Mouse (Mus musculus): Measurements from ENCODE around the gene Tmem123. TPM values are rescaled to one million over a fixed set of nuclear protein-coding genes. Genes with fewer than 3 reads are reported as not detected.

Gene Tmem123
- polyA plus RNA-seq, 1 experiment from 2014 or later, result 119 TPM

- Histone ChIP-seq H3K4me1 (peaks cover under 1% of the 10 kb centered on the region; the same call in 1 of the 2 replicates), H3K4me3 (no peak overlapping the region), H3K27ac (replicated peaks) (no peak overlapping the region), H3K36me3 (peaks cover 61% of the 10 kb centered on the region), H3K27me3 (ENCODE audit: low read depth, poor library complexity, severe bottlenecking) (no peaks in the 10 kb centered on the region), H3K9me3 (replicated peaks) (no peaks in the 10 kb centered on the region)
- DNase-seq (ENCODE audit: low spot score), result no peak
- WGBS, result 85% methylated on average over 1 of the region's 1 CpGs
These were observed 13.8 kb downstream of the Tmem123 start for GRCm38 (mm10) chr9:7777652-7778051.

- Histone ChIP-seq H3K9me3 (replicated peaks) (no peaks in the 10 kb centered on the region), H3K4me1 (no peaks in the 10 kb centered on the region), H3K27me3 (ENCODE audit: low read depth, poor library complexity, severe bottlenecking) (no peaks in the 10 kb centered on the region), H3K36me3 (peaks cover 59% of the 10 kb centered on the region), H3K4me3 (no peak overlapping the region), H3K27ac (replicated peaks) (no peak overlapping the region)
- DNase-seq (ENCODE audit: low spot score), result no peak
- 87% methylated on average over 7 of the region's 7 CpGs for WGBS
These were observed 14.9 kb downstream of the Tmem123 start for GRCm38 (mm10) chr9:7778771-7779170.

- Histone ChIP-seq H3K36me3 (peaks cover 55% of the 10 kb centered on the region), H3K27ac (replicated peaks) (no peak overlapping the region), H3K4me3 (no peak overlapping the region), H3K4me1 (peaks cover 7% of the 10 kb centered on the region), H3K9me3 (replicated peaks) (no peaks in the 10 kb centered on the region), H3K27me3 (ENCODE audit: low read depth, poor library complexity, severe bottlenecking) (no peaks in the 10 kb centered on the region)
- 96% methylated on average over 4 of the region's 4 CpGs for whole genome bisulfite sequencing
- no peak for DNase-seq (ENCODE audit: low spot score)
These were observed 15.9 kb downstream of the Tmem123 start for GRCm38 (mm10) chr9:7779786-7780185.

GRCm38 (mm10) chr9:7780250-7781150 lies 16.7 kb downstream of the Tmem123 start:
- Histone ChIP-seq H3K27me3 (ENCODE audit: low read depth, poor library complexity, severe bottlenecking) (no peaks in the 10 kb centered on the region), H3K36me3 (peaks cover 57% of the 10 kb centered on the region), H3K4me1 (peaks cover 9% of the 10 kb centered on the region), H3K4me3 (no peak overlapping the region), H3K27ac (replicated peaks) (no peak overlapping the region), H3K9me3 (replicated peaks) (no peaks in the 10 kb centered on the region)
- WGBS, result 93% methylated on average over 8 of the region's 8 CpGs
- no peak for DNase-seq (ENCODE audit: low spot score)

- DNase-seq (ENCODE audit: low spot score), result no peak
- peaks cover 15% of the 10 kb centered on the region for H3K4me1 ChIP-seq
- no peaks in the 10 kb centered on the region for H3K27me3 ChIP-seq (ENCODE audit: low read depth, poor library complexity, severe bottlenecking)
- H3K36me3 ChIP-seq, result peaks cover 57% of the 10 kb centered on the region
- H3K4me3 ChIP-seq, result no peak overlapping the region
- 87% methylated on average over 15 of the region's 15 CpGs for WGBS
- H3K9me3 ChIP-seq (replicated peaks), result no peaks in the 10 kb centered on the region
- 0 out of 2 replicates have a peak overlapping the region, but pooled peaks have one; percentile 24 for H3K27ac ChIP-seq (replicated peaks)
These were observed 20.2 kb downstream of the Tmem123 start for GRCm38 (mm10) chr9:7783823-7784614.

GRCm38 (mm10) chr9:7784615-7785012 lies 20.8 kb downstream of the Tmem123 start:
- Histone ChIP-seq H3K27ac (replicated peaks) (0 out of 2 replicates have a peak overlapping the region, but pooled peaks have one; percentile 6), H3K36me3 (peaks cover 53% of the 10 kb centered on the region), H3K27me3 (ENCODE audit: low read depth, poor library complexity, severe bottlenecking) (no peaks in the 10 kb centered on the region), H3K9me3 (replicated peaks) (no peaks in the 10 kb centered on the region), H3K4me1 (peaks cover 15% of the 10 kb centered on the region), H3K4me3 (no peak overlapping the region)
- DNase-seq (ENCODE audit: low spot score), result no peak
- 57% methylated on average over 1 of the region's 1 CpGs for WGBS

- Histone ChIP-seq H3K4me3 (no peak overlapping the region), H3K9me3 (replicated peaks) (no peaks in the 10 kb centered on the region), H3K4me1 (peaks cover 15% of the 10 kb centered on the region), H3K36me3 (peaks cover 58% of the 10 kb centered on the region), H3K27ac (replicated peaks) (no peak overlapping the region), H3K27me3 (ENCODE audit: low read depth, poor library complexity, severe bottlenecking) (no peaks in the 10 kb centered on the region)
- no peak for DNase-seq (ENCODE audit: low spot score)
- 91% methylated on average over 3 of the region's 3 CpGs for WGBS
These were observed 21.6 kb downstream of the Tmem123 start for GRCm38 (mm10) chr9:7785396-7785795.

- Histone ChIP-seq H3K4me1 (peaks cover 15% of the 10 kb centered on the region), H3K27me3 (ENCODE audit: low read depth, poor library complexity, severe bottlenecking) (no peaks in the 10 kb centered on the region), H3K4me3 (no peak overlapping the region), H3K27ac (replicated peaks) (peak overlapping the region; percentile 38; the same call in 1 of the 2 replicates), H3K9me3 (replicated peaks) (no peaks in the 10 kb centered on the region), H3K36me3 (peaks cover 64% of the 10 kb centered on the region)
- 84% methylated on average over 7 of the region's 7 CpGs for WGBS
- no peak for DNase-seq (ENCODE audit: low spot score)
These were observed 22.2 kb downstream of the Tmem123 start for GRCm38 (mm10) chr9:7786086-7786485.

GRCm38 (mm10) chr9:7788411-7788810 lies 24.6 kb downstream of the Tmem123 start:
- DNase-seq (ENCODE audit: low spot score), result no peak
- no peaks in the 10 kb centered on the region for H3K27me3 ChIP-seq (ENCODE audit: low read depth, poor library complexity, severe bottlenecking)
- H3K4me1 ChIP-seq, result peaks cover 15% of the 10 kb centered on the region
- H3K4me3 ChIP-seq, result no peak overlapping the region
- 89% methylated on average over 6 of the region's 6 CpGs for WGBS
- H3K36me3 ChIP-seq, result peaks cover 68% of the 10 kb centered on the region
- no peak overlapping the region for H3K27ac ChIP-seq (replicated peaks)
- H3K9me3 ChIP-seq (replicated peaks), result no peaks in the 10 kb centered on the region

GRCm38 (mm10) chr9:7789764-7790575 lies 26.1 kb downstream of the Tmem123 start:
- H3K4me3 ChIP-seq, result no peak overlapping the region
- H3K36me3 ChIP-seq, result peaks cover 73% of the 10 kb centered on the region
- peaks cover 6% of the 10 kb centered on the region for H3K4me1 ChIP-seq
- whole genome bisulfite sequencing, result 92% methylated on average over 8 of the region's 8 CpGs
- H3K27me3 ChIP-seq (ENCODE audit: low read depth, poor library complexity, severe bottlenecking), result no peaks in the 10 kb centered on the region
- no peak overlapping the region for H3K27ac ChIP-seq (replicated peaks)
- no peak for DNase-seq (ENCODE audit: low spot score)
- no peaks in the 10 kb centered on the region for H3K9me3 ChIP-seq (replicated peaks)

- WGBS, result 95% methylated on average over 11 of the region's 11 CpGs
- Histone ChIP-seq H3K4me1 (peaks cover 6% of the 10 kb centered on the region; the same call in 1 of the 2 replicates), H3K9me3 (replicated peaks) (no peaks in the 10 kb centered on the region), H3K27ac (replicated peaks) (no peak overlapping the region), H3K4me3 (no peak overlapping the region), H3K27me3 (ENCODE audit: low read depth, poor library complexity, severe bottlenecking) (no peaks in the 10 kb centered on the region), H3K36me3 (peaks cover 71% of the 10 kb centered on the region)
- no peak for DNase-seq (ENCODE audit: low spot score)
These were observed 26.8 kb downstream of the Tmem123 start for GRCm38 (mm10) chr9:7790580-7791084.

- Histone ChIP-seq H3K27ac (replicated peaks) (no peak overlapping the region), H3K4me3 (no peak overlapping the region), H3K4me1 (no peaks in the 10 kb centered on the region), H3K27me3 (ENCODE audit: low read depth, poor library complexity, severe bottlenecking) (no peaks in the 10 kb centered on the region), H3K9me3 (replicated peaks) (no peaks in the 10 kb centered on the region), H3K36me3 (peaks cover 59% of the 10 kb centered on the region)
- DNase-seq (ENCODE audit: low spot score), result no peak
- 92% methylated on average over 2 of the region's 2 CpGs for WGBS
These were observed 29.7 kb downstream of the Tmem123 start for GRCm38 (mm10) chr9:7793561-7793960.

All from midbrain, embryonic 10.5 days (tissue).